Mouse (Mus musculus) right cerebral cortex, postnatal 14 days (tissue): Measurements from ENCODE around the gene Adrb1.
"Not testable (repeated sequence)": the region's sequence is repeated elsewhere in the genome, so short reads cannot be mapped to it uniquely, and the experiment has no call there.

Source experiments
- DNase-seq: peaks from one replicate; pipeline ENCODE4 v3.0.0; 2022

The Adrb1 gene

DNA sequence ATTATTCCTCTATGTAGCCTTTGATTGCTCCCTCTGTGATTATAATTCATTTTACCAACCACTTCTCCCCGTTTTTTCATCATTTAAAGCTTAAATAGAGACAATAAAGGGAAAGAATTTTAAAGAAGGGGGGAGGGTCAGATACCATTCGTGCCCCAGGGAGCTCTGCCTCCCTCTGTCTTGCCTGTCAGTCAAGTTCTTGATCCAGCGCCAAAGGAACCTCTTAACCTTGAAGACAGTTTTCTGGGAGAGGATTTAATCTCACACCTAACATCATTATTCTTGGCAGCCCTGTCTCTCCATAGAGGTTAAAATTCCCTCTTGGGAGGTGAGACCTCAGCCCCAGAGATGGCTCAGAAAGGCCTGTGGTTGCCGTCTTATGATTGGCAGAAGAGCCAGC is 28.7 kb downstream of the Adrb1 start:
- no peak for DNase-seq

- not testable (repeated sequence) for DNase-seq
Measured at GRCm38 (mm10) chr19:56754456-56754855, 32.5 kb downstream of the Adrb1 start.

DNA sequence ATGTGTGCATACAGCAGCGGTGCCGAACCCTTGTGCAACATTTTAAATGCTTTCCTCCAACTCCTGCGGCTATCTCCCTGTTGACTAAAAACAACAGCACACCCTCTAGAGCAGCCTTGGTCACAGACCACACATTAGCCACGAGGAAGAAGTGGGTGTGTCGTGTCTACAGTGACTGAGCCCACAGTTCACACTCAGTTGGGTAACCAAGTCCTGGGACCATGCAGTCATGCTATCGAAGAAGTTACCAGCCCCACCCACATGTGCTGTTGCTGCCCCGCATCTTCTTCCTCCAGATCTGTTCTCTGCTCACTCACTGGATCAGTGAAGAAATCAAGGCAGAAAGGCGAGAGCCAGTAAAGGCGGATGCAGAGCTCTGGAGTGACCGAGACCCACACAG is 34.4 kb downstream of the Adrb1 start:
- no peak for DNase-seq

- no peak for DNase-seq
Measured at GRCm38 (mm10) chr19:56758311-56758710, 36.3 kb downstream of the Adrb1 start.

- DNase-seq, result no peak
Measured at GRCm38 (mm10) chr19:56759740-56760139, 37.7 kb downstream of the Adrb1 start.

GRCm38 (mm10) chr19:56760306-56760940 is 38.4 kb downstream of the Adrb1 start:
- no peak for DNase-seq

DNA sequence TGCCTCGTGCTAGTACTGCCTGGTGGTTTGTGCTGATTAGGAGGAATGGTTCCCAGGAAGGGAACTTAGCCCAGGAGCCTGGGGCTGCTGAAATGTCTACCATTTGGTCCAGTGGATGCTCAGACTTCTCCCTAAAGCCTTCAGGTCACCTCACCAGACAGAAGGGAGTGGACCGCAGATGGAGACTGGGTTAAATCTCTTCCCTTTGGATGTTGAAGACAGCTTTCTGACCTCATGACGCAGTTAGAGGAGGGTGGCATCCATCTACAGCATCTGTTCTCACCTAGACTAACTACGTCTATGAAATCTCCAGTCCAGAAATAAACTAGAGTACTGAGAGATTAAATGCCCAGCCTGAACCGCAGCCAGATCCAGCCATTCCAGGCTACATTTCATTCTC is 39.1 kb downstream of the Adrb1 start:
- no peak for DNase-seq

DNA sequence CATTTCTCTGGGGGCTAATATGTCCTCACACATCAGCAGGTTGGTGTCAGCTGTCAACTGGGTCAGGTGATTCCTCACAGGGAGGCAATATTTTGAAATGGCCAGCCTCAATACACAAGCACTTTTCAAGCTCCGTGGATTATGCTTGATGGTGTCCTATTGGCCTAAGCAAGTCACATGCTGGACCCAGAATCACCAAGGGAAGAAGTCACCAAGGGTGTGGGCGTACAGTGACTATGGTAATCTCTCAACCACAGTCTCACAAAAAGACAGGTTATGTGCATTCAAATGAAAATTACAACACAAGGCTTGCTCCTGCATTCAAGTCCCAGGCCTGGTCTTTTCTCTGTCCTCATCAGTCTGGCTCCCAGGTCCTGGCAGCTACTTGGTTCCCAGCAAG is 39.7 kb downstream of the Adrb1 start:
- no peak for DNase-seq

- DNase-seq, result no peak
Measured at GRCm38 (mm10) chr19:56762686-56763085, 40.7 kb downstream of the Adrb1 start.

DNA sequence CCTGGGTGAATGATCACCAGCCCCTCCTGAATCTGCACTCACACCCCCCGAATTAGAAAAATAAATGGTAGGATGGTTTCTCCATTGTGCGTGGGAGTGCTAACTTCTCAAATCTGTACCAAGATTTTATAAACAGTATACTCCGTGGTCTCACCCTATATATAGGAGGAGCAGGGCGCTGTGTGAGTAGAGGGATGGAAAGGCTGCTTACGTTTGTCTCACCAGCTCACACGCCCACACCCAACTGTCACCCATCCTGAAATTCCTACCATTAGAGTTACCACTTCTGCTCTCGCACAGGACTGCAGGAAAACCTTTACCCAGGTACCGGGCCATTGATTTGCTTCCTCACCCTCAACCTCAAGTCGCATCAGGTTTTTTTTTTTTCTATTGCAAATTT is 47.0 kb downstream of the Adrb1 start:
- no peak for DNase-seq

GRCm38 (mm10) chr19:56772158-56772557 is 50.2 kb downstream of the Adrb1 start:
- no peak for DNase-seq

DNA sequence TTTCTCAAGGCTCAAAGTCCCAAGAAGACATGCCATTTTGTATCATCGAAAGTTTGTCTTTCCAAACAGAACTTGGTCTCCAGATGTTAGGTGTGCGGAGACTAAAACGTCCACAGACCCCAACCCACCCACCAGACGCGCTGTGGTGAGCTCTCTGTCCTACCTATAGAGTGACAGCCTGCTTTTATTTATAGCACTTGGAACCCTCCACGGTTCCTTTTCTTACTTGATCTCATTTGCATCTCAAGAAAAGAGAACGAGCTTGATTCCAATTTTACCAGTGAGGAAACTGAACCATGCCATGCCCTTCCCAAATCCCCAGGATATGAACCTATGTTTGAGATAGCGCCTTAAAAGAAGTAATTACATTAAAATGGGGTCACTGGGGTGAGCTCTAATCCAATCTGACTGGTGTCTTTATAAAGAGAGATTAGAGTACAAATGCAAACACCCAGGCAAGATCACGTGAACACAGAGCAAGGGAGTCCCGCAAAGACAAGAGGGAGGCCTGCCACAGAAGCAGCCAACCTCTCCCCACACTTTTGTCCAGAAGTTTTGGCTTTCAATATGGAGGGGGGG is 51.5 kb downstream of the Adrb1 start:
- no peak for DNase-seq

DNA sequence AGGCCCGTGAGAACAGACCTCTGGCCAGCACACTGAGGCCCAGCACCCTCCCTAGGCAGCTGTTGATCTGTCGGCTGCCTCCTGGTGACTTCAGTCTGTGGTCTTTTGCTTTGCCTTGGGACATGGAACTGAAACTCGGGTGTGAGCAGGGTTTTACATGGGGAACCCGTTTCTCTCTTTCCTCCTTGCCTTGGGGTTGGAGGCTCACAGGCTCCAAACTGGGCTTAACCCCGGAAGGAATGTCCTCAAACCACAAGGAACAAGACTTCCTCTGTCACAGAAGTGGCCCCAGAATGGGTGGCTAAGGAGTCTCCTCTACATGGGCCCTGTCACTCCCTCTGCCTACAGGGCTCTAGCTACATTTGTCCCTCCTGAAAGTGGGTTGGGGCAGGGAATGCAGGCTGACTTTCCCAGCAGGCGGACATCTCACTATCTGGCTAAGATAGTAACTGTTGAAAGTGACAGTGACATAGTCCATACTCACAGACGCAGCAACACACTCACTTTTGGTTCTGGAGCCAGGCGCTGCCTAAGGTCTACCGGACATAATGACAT is 52.5 kb downstream of the Adrb1 start:
- DNase-seq, result no peak

DNA sequence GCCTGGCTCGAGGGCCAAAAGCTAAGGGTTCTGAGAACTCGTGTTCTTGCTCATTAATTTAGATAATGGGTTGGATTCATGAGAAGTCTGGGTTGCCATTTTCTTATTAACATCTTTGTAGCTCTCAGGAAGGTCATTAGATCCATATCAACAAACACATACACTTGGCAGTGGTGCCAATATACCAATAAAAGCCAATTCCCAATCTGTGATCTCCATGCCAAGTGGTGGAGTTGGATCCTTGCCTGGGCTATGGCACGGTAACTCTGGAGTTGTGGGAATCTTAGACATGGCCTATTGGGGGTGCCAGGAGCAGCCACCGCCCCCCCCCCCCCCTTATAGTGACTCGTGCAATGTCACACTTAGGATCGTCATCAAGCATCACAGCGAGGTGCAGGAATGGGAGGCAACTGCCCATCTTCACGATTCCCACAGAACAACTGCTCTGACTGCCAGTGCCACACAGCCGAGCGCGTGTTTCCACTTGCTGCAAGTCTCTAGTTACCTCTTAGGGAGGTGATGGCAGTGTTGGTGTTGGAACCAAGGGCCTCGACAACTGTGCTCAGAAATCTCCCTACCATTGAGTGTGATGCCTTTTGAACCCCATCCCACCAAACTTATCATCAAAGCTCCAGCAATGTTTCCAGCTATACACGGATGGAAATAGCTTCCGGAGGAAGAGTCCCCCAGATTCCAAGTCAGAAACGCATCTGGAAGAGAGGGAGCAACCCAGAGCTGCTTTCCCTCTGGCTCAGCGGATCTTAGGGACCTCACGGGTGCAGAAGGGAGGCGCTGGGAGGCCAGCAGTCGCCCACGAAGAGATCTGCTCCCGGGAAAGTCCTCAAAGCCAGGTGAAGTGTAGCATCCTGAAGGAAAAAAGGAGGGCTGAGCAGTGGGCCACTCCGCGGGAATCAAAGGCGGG is 53.2 kb downstream of the Adrb1 start:
- DNase-seq, result no peak

GRCm38 (mm10) chr19:56775893-56776718 is 54.1 kb downstream of the Adrb1 start:
- no peak for DNase-seq

DNA sequence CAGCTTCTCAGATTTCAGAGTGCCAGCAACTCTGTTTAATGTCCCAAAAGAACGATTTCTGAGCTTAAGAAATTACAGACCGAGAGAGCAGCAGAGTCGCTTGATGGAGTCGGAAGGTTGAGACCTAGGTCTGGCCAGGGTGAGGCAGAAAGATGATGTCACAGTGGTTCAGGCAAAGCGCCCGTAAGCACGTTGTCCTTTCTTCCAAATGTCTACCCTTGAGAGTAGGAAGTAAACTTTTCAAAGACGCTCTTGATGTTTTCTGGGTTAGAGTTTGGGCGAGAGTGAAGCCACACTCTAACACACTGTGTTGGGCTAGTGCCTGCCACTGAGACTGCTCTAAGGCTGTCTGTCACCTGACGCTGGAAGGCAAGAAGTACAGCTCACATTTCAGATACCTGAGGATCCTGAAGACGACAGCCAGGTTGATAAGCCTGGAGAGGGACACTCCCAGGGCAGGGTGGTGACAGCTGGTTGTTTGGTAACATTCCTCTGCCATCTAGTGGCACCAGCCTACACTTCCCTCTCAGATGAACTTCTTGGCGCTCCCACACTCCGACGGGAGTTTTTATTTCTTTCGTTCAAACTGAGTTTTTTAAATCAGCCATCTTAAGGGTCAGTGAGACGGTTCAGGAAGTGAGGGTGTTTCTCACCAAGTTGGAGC is 54.9 kb downstream of the Adrb1 start:
- DNase-seq, result peak; percentile 45

DNA sequence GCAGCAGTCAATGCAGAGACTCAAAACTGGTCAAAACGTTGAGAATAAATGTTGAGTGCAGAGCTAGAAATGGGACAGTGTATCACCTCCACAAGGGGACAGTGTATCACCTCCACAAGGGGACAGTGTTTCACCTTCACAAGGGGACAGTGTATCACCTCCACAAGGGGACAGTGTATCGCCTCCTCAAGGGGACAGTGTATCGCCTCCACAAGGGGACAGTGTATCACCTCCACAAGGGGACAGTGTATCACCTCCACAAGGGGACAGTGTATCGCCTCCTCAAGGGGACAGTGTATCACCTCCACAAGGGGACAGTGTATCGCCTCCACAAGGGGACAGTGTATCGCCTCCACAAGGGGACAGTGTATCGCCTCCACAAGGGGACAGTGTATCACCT is 56.5 kb downstream of the Adrb1 start:
- not testable (repeated sequence) for DNase-seq
